Mouse (Mus musculus): ENCODE results near the gene Bnc1. TPM values are rescaled to one million over a fixed set of nuclear protein-coding genes. Genes with fewer than 3 reads are reported as not detected.

The Bnc1 gene
- total RNA-seq, 2 experiments from 2014 or later = not detected

DNA sequence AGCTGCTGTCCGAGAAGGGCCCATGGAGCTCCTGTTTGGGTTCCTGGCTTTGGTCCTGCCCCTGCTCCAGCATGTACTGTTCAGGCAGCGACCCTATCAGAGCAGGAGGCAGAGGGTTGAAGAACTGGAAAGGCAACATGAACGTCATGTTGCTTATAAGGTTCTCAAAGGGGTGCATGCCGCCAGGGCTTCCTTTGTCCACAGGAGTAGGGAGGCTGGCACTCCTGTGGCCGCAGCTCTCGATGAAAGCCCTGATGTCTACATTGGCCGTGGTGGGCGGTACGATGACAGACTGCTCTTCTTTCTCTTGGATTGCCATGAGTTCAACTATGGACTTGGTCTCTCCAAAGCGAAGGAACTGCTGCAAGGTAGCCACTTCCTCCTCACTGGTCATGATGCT, 17.5 kb downstream of the Bnc1 start:
- no peak for DNase-seq (ENCODE audit: low spot score in 2 of 2)

GRCm38 (mm10) chr7:81973939-81974338, 18.2 kb downstream of the Bnc1 start:
- DNase-seq (ENCODE audit: low spot score in 2 of 2) = no peak

- no peak for DNase-seq (ENCODE audit: low spot score in 2 of 2)
Observed at GRCm38 (mm10) chr7:81973339-81973738, 18.8 kb downstream of the Bnc1 start.

- no peak for DNase-seq (ENCODE audit: low spot score in 2 of 2)
Observed at GRCm38 (mm10) chr7:81968975-81969374, 23.1 kb downstream of the Bnc1 start.

GRCm38 (mm10) chr7:81968451-81968850, 23.6 kb downstream of the Bnc1 start:
- DNase-seq (ENCODE audit: low spot score in 2 of 2) = no peak

- no peak for DNase-seq (ENCODE audit: low spot score in 2 of 2)
Observed at GRCm38 (mm10) chr7:81966195-81966594, 25.9 kb downstream of the Bnc1 start.

- peak; percentile 34 to 40 for DNase-seq (ENCODE audit: low spot score in 2 of 2)
Observed at GRCm38 (mm10) chr7:81959704-81960103, 32.4 kb downstream of the Bnc1 start.

- peak; percentile 11 to 27 for DNase-seq (ENCODE audit: low spot score in 2 of 2)
Observed at GRCm38 (mm10) chr7:81954208-81954846, 37.8 kb downstream of the Bnc1 start.

- DNase-seq (ENCODE audit: low spot score in 2 of 2) = no peak
Observed at GRCm38 (mm10) chr7:81950499-81950898, 41.6 kb downstream of the Bnc1 start.

DNA sequence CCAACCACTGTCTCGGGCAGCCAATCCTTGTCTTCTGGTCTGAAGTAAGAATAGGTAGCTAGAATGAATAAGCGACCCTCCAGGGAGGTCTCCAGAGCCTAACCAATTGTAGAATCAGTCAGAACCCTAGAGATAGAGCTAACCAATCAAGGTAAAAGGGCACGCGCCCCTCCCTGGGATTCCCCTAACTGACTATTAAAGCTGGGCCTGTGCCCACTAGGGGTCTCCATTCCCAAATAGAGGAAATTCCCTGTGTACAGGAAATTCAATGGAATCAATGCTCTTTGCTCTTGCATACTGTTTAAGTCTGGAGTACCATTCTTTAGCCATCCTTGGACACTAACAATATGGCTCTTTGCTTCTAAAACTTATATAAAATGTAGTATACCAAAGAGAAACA, 46.7 kb downstream of the Bnc1 start:
- no peak for DNase-seq (ENCODE audit: low spot score in 2 of 2)

DNA sequence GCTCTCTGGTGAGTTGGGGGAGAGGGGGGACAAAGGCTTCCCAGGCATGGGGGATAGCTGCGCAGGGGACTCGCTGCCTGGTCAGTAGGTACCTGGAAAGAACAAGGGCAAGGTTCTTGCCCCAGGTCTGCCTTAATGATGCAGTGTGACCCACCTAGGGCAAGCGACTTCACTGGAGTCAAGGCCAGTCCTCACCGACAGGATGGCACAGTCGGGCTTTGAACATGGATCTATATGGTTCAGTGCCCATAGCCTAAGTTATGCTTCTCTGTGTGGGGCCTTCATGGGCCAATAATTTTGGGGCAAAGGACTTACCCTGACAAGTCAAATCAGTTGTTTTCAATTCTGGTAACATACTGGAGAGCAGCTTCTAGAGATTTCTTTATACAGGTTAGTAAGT, 57.3 kb downstream of the Bnc1 start:
- DNase-seq (ENCODE audit: low spot score in 2 of 2) = no peak

- DNase-seq (ENCODE audit: low spot score in 2 of 2) = peak; percentile 79 to 87
Observed at GRCm38 (mm10) chr7:81934267-81934745, 57.8 kb downstream of the Bnc1 start, which contains the start of gene Hdgfl3. TSS of gene Hdgfl3 (minus strand) at chr7:81934473.

DNA sequence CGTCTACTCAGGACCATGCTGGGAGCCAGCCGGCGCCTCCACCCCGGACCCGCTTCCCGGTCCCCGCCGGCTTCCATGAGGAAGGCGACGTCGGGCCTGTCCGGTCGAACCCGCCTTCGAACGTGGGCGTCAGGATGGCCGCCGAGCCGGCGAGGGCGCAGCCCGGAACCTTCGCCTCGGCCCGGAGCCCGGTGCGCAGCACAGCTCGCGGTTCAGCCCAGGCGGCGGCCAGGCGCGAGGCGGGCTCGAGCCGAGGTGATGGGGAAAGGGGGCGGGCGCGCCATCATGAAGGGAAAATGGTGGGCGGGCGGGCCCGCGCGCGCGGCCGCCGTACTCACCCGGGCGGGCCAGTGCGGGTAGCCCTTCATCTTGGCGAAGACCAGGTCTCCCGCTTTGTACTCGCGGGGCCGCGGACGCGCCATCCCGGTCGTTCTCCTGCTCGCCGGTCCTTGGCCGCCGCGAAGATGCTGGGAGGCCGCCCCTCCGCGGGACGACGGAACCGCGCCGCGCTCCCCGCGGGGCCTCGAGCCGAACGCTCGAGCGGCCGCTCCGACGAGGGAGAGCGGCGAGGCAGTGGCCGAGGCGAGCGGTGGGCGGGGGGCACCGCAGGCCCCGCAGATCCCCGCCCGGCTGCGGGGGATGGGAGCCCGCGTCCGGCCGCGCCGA, 58.4 kb downstream of the Bnc1 start:
- peak; percentile 68 to 76 for DNase-seq (ENCODE audit: low spot score in 2 of 2)

- peak in 1 of 2 experiments; percentile 20 for DNase-seq (ENCODE audit: low spot score in 2 of 2)
Observed at GRCm38 (mm10) chr7:81933061-81933600, 59.0 kb downstream of the Bnc1 start.

GRCm38 (mm10) chr7:81932521-81933045, 59.5 kb downstream of the Bnc1 start:
- DNase-seq (ENCODE audit: low spot score in 2 of 2) = no peak

DNA sequence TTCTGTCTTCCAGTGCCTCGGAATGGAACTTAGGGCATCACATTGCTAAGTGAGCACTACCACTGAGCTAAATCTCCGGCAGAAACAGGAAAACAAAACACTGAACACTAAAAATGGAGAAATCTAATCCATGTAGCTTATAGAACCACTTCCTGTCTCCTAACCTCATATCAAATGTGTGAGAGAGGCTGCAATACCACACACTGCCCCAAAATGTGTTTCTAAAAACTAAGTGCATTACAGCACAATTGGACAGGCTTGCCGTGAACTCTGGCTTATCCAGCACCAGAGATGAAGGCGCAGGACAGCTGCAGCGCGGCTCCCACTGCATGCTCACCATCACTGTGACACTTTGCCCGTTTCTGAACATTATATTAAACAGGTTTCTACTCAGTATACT, 63.1 kb downstream of the Bnc1 start:
- DNase-seq (ENCODE audit: low spot score in 2 of 2) = no peak

DNA sequence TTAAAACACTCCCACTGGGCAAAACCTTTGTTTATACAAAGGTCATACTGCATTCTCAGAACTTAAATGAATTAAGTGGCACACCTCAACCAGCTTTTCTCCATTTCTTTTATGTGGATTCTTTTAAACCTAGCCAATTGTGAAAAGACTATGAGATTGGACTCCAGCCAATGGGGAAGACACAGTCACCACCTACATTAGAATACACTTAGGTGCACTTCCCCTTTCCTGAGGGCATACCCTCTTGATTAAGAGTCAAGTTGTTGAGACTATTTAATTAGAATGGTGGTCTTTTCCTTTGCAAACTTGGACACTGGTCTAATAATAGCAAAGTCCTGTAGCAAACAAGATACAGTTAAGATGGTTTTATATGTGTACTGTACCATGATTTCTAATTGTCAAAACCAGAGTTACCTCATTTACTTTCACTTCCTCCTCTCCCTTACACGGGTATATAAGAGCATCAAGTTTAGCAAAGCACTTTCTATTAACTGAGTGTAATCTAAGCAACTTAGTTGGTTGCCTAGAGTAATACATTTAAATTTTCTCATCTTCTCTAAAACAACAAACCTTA, 70.6 kb downstream of the Bnc1 start:
- DNase-seq (ENCODE audit: low spot score in 2 of 2) = no peak

DNA sequence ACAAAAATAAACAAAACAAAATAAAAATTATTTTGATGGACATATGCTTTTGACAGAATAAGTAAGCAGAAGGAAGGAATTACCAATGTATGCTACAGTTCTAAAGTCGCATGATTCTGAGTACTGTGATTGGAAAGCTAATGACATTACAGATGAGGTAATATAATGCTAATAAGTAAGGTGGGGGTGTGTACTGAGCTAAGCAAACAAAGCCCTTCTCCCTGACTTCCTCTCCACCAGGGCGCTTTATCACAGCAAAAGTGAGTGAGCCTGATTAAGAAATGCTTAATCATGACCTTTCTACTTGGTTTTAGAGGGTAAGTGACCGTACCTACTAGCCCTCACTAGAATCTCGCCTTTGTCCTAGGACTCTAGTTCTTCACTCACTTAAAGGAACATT, 71.8 kb downstream of the Bnc1 start:
- no peak for DNase-seq (ENCODE audit: low spot score in 2 of 2)

DNA sequence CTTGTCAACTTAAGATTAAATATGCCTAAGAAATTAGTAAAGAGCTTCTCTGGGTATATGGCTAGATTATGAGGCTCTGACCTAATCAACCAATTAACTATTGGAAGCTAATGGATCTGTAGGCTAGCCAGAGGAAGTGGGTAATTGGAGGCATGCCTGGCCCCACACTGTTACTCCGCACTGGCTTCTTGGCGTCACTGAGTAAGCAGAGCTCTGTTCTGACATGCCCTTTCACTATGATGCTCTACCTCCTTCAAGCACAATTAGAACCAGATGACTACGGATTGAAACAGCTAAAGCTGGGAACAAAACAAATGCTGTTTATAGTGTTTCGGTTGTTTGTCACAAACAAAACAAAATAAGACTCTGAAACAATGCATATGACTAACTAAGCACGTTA, 73.8 kb downstream of the Bnc1 start:
- no peak for DNase-seq (ENCODE audit: low spot score in 2 of 2)

Measured in layer of hippocampus, postnatal 10 days (tissue).